Mouse (Mus musculus) c-Kit-positive CD71-positive TER-119-positive erythroid progenitor cells, embryonic 14.5 days (primary cell): ENCODE data around the gene Olfr736.

ENCODE experiments used
- DNase-seq: peaks from one replicate; pipeline ENCODE4 v3.0.0-alpha.2; 2013; ENCODE audit warnings: low spot score

Olfr736 gene

DNA sequence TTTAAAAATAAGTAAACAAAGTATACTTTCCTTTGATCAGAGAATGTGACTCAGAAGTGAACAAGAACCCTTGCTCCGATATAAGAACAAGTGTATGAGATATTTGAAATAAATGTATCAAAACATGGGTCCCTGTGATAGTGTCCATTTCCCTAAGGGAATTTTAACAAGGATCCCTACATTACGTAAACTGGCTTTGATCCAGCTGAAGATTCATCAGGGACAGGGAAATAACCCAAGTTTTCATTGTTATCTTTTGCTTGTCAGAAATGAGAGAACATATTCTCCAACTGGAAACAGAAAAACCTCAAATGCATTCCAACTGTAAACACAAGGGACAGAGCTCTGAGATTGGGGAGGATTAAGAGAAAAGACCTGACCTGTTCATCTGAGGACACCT is at the start of gene Olfr736:
TSS of gene Olfr736 (plus strand) at position 301 of the 400 bp plus-strand sequence.
- DNase-seq = no peak

DNA sequence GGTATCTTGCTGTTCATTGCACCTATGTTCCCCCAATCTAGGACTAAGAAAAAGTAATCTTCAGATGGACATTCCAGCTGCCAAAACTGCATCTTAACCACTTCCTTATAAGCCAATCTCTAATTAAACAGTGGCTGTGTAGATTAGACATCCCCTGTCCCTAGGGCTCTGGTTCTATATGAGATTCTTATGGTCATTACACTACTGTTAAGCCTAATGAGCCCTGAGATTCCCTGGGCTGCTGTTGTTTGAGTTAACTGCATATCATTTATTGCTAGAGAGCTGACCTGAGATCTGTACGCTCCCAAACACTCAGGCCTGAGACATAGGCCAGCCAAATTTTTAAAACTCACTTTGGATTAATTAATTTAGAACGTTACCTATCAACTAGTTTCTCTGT is 32.2 kb upstream of the Olfr736 start, which contains the start of gene Olfr735:
TSS of gene Olfr735 (minus strand) at position 77 of the 400 bp plus-strand sequence.
- DNase-seq = no peak

DNA sequence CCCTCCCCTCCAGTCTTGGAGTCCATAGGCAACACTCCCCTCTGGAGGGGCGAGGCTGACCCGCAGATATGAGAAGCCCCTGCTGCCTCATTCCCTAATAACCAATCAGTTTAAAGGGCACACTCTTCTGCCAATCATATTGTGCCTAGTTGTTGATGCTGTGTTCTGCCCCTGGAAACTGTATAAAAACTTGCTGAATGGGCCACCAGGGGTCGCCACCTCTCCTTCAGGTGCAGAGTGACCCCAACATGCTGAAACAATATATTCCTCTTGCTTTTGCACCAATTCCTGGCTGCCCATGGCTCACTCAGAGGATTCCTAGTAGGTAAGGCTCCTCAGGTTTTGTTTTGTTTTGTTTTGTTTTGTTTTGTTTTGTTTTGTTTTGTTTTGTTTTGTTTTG is 28.5 kb upstream of the Olfr736 start:
- peak; percentile 1 for DNase-seq

- DNase-seq = no peak
These were observed 24.2 kb upstream of the Olfr736 start for GRCm38 (mm10) chr14:50356725-50357124.

- DNase-seq = no peak
These were observed 23.4 kb upstream of the Olfr736 start, which contains the start of gene Tlr11 for GRCm38 (mm10) chr14:50357593-50357992. TSS of gene Tlr11 (plus strand) at chr14:50357914.

DNA sequence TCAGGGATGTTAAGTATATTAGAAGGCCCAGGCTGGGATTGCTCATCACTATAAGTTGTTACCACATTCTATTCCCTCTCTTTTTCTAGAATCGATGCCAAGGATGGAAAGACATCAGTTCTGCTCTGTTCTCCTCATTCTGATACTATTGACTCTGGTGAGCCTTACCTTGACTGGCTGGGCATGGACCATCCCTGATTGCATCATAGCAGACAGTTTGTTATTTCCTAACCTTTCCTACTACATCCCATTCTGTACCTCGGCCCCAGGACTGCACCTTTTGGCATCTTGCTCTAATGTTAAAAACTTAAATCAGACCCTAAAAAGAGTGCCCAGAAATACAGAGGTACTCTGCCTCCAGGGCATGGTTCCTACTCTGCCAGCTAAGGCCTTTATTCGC is 20.5 kb upstream of the Olfr736 start:
- no peak for DNase-seq

- no peak for DNase-seq
These were observed 17.4 kb upstream of the Olfr736 start for GRCm38 (mm10) chr14:50363561-50363960.

DNA sequence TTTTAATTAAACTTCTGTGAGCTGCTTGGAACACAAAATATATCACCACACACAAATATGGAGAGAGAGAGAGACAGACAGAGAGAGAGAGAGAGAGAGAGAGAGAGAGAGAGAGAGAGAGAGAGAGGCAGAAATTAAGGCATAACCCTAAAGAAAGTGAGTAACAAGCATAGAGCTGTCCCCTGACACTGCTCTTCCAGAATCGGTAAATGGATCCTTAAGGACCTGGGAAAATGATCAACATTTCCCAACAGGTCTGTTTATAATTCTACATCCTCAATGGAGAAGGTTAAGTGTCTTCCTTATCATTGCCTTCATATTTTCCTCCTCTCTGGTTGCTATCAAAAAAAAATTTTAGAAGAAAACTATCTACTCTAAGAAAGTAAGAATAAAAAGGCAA is 26.3 kb downstream of the Olfr736 start, which contains the start of gene Olfr738:
TSS of gene Olfr738 (plus strand) at position 301 of the 400 bp plus-strand sequence.
- no peak for DNase-seq

GRCm38 (mm10) chr14:50418326-50418725 is 37.4 kb downstream of the Olfr736 start, which contains the start of gene Olfr739:
TSS of gene Olfr739 (plus strand) at chr14:50418626.
- DNase-seq = no peak
